Mouse (Mus musculus) intestine, embryonic 14.5 days (tissue): Measurements from ENCODE around the gene C2. TPM values are rescaled to one million over a fixed set of nuclear protein-coding genes. Genes with fewer than 3 reads are reported as not detected.

Experiments
- ATAC-seq: fragments of 200-750 bp; cut with Nextera tagmentation; replicated peaks from 2 replicates; pipeline ENCODE4 v1.8.0; 2017; ENCODE audit warnings: low read depth, moderate number of reproducible peaks, moderate TSS enrichment, moderate library complexity; ENCODE audit not compliant: low FRiP score, low TSS enrichment
- DNase-seq: peaks from one replicate; pipeline ENCODE4 v3.0.0-alpha.2; 2018; ENCODE audit warnings: low spot score
- H3K27ac ChIP-seq: fragments of 300-500 bp; sonication (generic); 2 replicates; pipeline ENCODE4 v1.5.1; 2014; ENCODE audit warnings: low read depth, mild to moderate bottlenecking, control low read depth
- H3K27me3 ChIP-seq: fragments of 300-500 bp; sonication (generic); replicated peaks from 2 replicates; pipeline ENCODE4 v1.6.1; 2014; ENCODE audit warnings: low read length, control low read depth; ENCODE audit not compliant: control insufficient read depth, insufficient read depth
- H3K36me3 ChIP-seq: fragments of 300-500 bp; sonication (generic); 2 replicates; pipeline ENCODE4 v1.6.1; 2014; ENCODE audit warnings: low read length, control low read depth; ENCODE audit not compliant: control insufficient read depth, insufficient read depth
- H3K4me1 ChIP-seq: fragments of 300-500 bp; sonication (generic); replicated peaks from 2 replicates; pipeline ENCODE4 v1.6.1; 2014; ENCODE audit warnings: low read length, control low read depth, mixed read lengths; ENCODE audit not compliant: control insufficient read depth, insufficient read depth
- H3K4me2 ChIP-seq: fragments of 300-500 bp; sonication (generic); 2 replicates; pipeline ENCODE4 v1.6.1; 2014; ENCODE audit warnings: low read length
- H3K4me3 ChIP-seq: fragments of 300-500 bp; sonication (generic); 2 replicates; pipeline ENCODE4 v1.5.1; 2014; ENCODE audit warnings: low read depth, low read length, control low read depth, mixed read lengths
- H3K9ac ChIP-seq: fragments of 300-500 bp; sonication (generic); 2 replicates; pipeline ENCODE4 v1.6.1; 2014; ENCODE audit warnings: mild to moderate bottlenecking, low read length
- H3K9me3 ChIP-seq: fragments of 300-500 bp; sonication (generic); 2 replicates; pipeline ENCODE4 v1.6.1; 2016; ENCODE audit warnings: low read length, control low read depth; ENCODE audit not compliant: control insufficient read depth
- WGBS: fragments of 180-500 bp; shearing (Covaris S2); extraction: QIAGEN DNeasy Blood & Tissue Kit; methylation state at CpG from one replicate; pipeline ENCODE4 v1.1.7; 2014; 5-methylcytosine and 5-hydroxymethylcytosine counted together
- polyA plus RNA-seq: library from polyadenylated mRNA; unstranded; fragments of >200 nt; fragmentation: Nextera tagmentation; extraction: Ambion mirVana; gene quantifications from 2 replicates; pipeline ENCODE4 v1.2.1, GENCODE M21; 2014

The C2 gene
- polyA plus RNA-seq, 1 experiment from 2014 or later, result 7.5 TPM

DNA sequence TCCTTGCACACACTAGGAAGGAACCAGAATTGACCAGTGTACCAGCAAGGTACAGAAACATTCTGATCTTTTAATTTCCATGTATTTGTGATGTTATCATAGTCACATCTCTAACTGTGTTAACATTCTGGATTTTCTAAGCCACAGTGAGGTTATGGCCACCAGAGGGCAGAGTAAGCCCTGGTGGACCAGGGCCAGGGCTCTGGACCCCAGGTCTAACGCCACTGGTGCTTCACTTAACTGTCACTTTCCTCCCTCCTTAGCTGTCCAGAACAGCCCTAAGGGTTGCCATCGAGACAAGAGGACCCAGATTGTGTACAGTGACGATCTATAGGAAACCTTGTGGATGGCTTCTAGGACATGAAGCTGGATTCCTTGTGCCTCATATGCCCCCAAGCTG is 42.2 kb downstream of the C2 start:
- no peak overlapping the region for H3K27ac ChIP-seq
- no peak overlapping the region for H3K4me2 ChIP-seq
- peaks cover 7% of the 10 kb centered on the region for H3K4me1 ChIP-seq
- no peak overlapping the region for H3K4me3 ChIP-seq
- H3K27me3 ChIP-seq, result no peaks in the 10 kb centered on the region
- DNase-seq, result peak; percentile 75
- peaks cover 63% of the 10 kb centered on the region for H3K36me3 ChIP-seq
- WGBS, result 37% methylated on average over 3 of the region's 3 CpGs
- H3K9me3 ChIP-seq, result no peaks in the 10 kb centered on the region
- H3K9ac ChIP-seq, result no peak overlapping the region
- peak; percentile 29; the same call in 1 of the 2 replicates for ATAC-seq

DNA sequence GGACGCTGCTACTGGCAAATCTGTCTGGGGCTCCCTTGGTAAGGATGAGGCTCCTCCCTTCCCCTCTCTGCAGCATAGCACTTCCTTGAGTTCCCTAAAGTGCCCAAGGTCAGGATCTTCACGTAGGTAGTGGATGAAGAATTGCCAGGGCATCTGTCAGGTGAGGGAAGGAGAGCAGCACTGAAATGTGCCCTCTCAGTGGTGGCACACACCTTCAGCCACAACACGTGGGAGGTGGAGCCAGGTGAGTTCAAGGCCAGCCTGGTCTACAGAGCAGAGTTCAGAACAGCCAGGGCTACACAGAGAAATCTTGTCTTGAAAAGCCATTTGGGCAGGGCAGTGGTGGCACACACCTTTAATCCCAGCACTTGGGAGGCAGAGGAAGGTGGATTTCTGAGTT is 43.3 kb downstream of the C2 start:
- no peak overlapping the region for H3K9ac ChIP-seq
- ATAC-seq (no peak), DNase-seq (no peak)
- no peak overlapping the region for H3K4me3 ChIP-seq
- H3K4me1 ChIP-seq, result peaks cover 8% of the 10 kb centered on the region
- H3K9me3 ChIP-seq, result no peaks in the 10 kb centered on the region
- H3K27ac ChIP-seq, result no peak overlapping the region
- WGBS, result 74% methylated on average over 3 of the region's 3 CpGs
- peaks cover 63% of the 10 kb centered on the region for H3K36me3 ChIP-seq
- H3K4me2 ChIP-seq, result no peak overlapping the region
- no peaks in the 10 kb centered on the region for H3K27me3 ChIP-seq

DNA sequence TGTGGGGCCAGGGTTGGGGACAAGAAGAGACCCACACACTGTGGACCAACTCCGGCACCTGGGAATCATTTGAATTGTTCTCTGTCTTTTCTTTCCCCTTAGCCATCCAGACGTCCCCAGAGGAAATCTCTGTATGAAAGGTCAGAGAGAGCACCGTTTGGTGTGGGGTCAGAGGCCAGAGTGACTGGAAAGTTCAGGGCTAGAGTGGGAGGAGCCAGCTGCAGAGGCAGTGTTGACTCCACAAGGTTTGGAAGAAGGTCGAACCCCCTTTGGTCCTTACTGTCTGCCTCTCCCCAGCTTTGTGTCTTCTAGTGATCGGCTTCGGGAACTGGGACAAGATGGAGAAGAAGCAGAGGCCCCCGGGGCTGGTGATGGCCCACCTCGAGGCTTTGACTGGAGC is 44.6 kb downstream of the C2 start:
- Histone ChIP-seq H3K4me2 (no peak overlapping the region), H3K36me3 (peaks cover 58% of the 10 kb centered on the region), H3K4me1 (peaks cover 10% of the 10 kb centered on the region), H3K27ac (no peak overlapping the region), H3K27me3 (no peaks in the 10 kb centered on the region), H3K9ac (no peak overlapping the region), H3K9me3 (no peaks in the 10 kb centered on the region), H3K4me3 (no peak overlapping the region)
- ATAC-seq, result no peak
- no peak for DNase-seq
- WGBS, result 79% methylated on average over 8 of the region's 8 CpGs

DNA sequence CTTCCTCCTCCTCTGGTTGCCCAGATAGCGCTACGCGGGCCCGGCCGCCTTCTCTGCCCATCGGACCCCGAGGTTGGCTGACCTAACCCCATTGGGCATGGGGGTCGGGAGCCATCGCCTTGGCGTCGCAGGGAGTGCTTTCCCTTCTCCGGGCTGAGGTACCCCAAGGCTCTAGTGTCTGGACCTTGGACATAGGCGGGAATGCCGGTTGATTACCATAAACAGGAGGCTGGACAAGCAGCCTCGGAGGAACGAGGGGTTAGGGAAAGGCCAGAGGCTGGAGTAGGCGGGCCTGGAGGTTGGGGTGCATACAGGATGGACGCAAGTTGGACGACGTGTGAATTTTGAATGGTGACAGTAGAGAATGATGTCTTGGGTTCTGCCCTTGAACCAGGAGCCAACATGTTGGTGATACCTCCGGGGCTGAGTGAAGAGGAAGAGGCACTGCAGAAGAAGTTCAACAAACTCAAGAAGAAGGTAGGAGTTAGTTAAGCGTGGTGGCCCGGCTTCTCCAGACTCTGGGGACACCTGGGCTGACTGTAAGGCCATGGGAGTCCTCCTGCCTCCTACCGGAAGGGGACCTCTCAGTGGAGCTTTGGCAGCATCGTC is 47.4 kb downstream of the C2 start:
- H3K36me3 ChIP-seq, result peaks cover 64% of the 10 kb centered on the region
- ATAC-seq, result no peak

DNA sequence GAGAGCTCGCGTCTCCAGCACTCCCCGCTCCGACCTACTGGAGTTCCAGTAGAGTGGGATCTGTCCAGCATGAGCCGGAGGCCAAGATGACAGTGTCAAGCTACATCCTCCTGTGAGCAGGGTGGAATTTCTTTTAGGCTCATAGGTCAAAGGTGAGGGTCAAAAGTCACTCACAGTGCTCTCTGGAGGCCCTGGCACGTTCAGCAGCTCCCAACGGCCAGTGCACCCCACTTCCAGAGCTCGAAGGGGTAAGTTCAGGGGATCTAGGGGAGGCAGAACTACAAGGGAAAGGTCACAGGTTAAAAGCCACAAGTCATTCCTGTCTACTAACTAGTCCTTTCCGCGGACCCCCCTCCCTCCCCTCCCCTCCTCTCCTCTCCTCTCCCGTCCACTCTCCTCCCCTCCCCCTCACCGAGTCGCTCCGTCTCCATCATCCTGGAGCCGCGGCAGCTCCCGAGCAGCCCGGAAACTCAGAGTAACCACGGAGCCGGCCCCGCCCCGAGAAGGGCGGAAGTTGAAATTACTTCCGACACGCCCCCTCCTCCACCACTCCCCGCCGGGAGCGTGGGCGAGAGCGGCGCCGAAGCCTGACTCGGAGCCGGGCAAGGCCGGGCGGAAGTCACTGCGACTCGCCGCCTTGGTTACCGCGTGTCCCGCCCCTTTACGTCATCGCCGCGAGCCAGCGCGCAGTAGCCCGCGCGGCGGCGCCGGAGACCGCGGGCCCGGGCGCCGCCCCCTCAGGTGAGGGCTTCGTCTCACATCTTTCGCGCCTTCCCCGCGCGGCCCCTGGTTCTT is 48.1 kb downstream of the C2 start, which contains the start of the genes Skiv2l and Nelfe:
Skiv2l (minus strand) TSS at position 489 of the 795 bp plus-strand sequence.
Nelfe (plus strand) TSS at position 670 of the 795 bp plus-strand sequence.
- H3K4me2 ChIP-seq, result peak within 1 kb of the TSS; percentile 79
- H3K9ac ChIP-seq, result peak within 1 kb of the TSS; percentile 73
- H3K9me3 ChIP-seq, result no peaks in the 10 kb centered on the region
- H3K27ac ChIP-seq, result peak within 1 kb of the TSS; percentile 60
- H3K36me3 ChIP-seq, result peaks cover 64% of the 10 kb centered on the region
- peaks cover 10% of the 10 kb centered on the region for H3K4me1 ChIP-seq
- no peaks in the 10 kb centered on the region for H3K27me3 ChIP-seq
- peak; percentile 97 for ATAC-seq
- under 1% methylated on average over 65 of the region's 65 CpGs for WGBS
- peak within 1 kb of the TSS; percentile 88 for H3K4me3 ChIP-seq
- peak; percentile 97 for DNase-seq

More for the DNA sequence above, 47.4 kb downstream of the C2 start:
- Histone ChIP-seq H3K27me3 (no peaks in the 10 kb centered on the region), H3K27ac (peak overlapping the region; percentile 60), H3K4me1 (peaks cover 10% of the 10 kb centered on the region), H3K9ac (peak overlapping the region; percentile 73), H3K4me2 (peak overlapping the region; percentile 74), H3K9me3 (no peaks in the 10 kb centered on the region), H3K4me3 (peak overlapping the region; percentile 88)
- no peak for DNase-seq
- WGBS, result 1% methylated on average over 25 of the region's 25 CpGs

DNA sequence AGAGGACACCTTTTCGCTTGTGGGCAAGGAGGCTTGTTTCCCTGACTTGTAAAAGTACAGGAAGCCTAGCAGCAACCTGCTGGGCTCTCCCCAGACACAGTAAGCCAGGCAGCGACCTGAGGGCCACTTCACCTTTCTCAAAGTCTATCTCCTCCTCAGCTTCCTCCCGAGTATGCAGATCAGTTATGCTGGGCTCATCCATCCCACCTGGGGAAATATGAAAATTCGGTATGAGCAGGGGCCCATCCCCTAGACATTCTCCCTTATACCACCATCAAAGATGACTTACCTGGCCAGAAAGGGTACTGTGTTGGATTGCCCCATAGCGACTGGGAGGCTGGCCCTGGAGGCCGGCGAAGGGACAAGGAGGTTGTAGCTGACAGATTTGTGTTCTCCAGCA is 50.5 kb downstream of the C2 start:
- Histone ChIP-seq H3K4me2 (no peak overlapping the region), H3K9ac (no peak overlapping the region), H3K27me3 (no peaks in the 10 kb centered on the region), H3K27ac (no peak overlapping the region), H3K4me1 (peaks cover 10% of the 10 kb centered on the region), H3K9me3 (no peaks in the 10 kb centered on the region), H3K4me3 (no peak overlapping the region), H3K36me3 (peaks cover 64% of the 10 kb centered on the region)
- WGBS, result 94% methylated on average over 7 of the region's 7 CpGs
- DNase-seq, result no peak
- ATAC-seq, result no peak

DNA sequence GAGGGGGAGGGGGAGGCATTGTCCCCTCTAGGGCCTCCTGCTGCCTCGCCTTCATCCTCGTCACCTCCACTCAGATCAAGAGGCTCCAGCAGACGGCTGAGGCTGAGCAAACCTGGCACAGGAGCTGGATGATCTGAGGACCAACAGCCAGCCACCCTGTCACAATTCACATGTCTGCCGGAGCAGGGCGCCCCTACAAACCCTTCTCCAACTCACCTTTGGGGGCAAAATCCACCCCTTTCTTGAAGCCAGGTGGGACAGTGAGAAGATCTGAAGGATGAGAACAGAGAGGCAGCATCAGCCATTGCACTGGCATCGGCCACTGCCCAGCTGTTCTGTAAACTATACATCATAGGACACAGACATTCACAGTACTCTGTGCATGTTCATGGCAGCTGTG is 50.9 kb downstream of the C2 start:
- H3K4me3 ChIP-seq, result no peak overlapping the region
- DNase-seq (no peak), ATAC-seq (no peak)
- H3K4me2 ChIP-seq, result no peak overlapping the region
- WGBS, result 91% methylated on average over 6 of the region's 6 CpGs
- H3K9me3 ChIP-seq, result no peaks in the 10 kb centered on the region
- H3K36me3 ChIP-seq, result peaks cover 64% of the 10 kb centered on the region
- H3K27me3 ChIP-seq, result no peaks in the 10 kb centered on the region
- no peak overlapping the region for H3K9ac ChIP-seq
- peaks cover 10% of the 10 kb centered on the region for H3K4me1 ChIP-seq
- no peak overlapping the region for H3K27ac ChIP-seq

DNA sequence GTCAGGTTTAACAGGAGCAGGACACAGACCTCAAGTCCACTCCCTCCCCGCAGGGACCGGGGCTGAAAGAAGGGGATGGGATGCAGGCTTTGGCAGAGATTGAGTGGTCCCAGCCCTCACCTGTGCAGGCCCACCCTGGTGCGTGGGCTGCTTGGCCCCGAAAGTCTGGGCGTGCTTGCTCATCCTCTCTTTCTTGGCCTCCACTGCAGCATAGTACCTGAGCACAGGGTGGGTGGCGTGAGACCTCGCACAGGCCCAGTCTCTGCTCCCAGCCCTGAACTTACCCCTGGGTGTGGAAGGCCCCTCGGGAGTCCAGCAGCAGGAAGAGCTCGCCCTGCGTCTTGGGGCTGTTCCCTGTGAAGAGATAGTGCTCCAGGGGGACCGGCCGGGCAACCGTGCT is 53.2 kb downstream of the C2 start:
- 92% methylated on average over 13 of the region's 13 CpGs for WGBS
- ATAC-seq, result no peak

More for the DNA sequence above, 53.2 kb downstream of the C2 start:
- no peak for DNase-seq
- Histone ChIP-seq H3K27ac (no peak overlapping the region), H3K27me3 (no peaks in the 10 kb centered on the region), H3K9me3 (no peaks in the 10 kb centered on the region), H3K36me3 (peaks cover 80% of the 10 kb centered on the region), H3K4me1 (peaks cover 3% of the 10 kb centered on the region; the same call in 1 of the 2 replicates), H3K4me3 (no peak overlapping the region), H3K9ac (no peak overlapping the region), H3K4me2 (no peak overlapping the region)
